In the genomic region with DNA sequence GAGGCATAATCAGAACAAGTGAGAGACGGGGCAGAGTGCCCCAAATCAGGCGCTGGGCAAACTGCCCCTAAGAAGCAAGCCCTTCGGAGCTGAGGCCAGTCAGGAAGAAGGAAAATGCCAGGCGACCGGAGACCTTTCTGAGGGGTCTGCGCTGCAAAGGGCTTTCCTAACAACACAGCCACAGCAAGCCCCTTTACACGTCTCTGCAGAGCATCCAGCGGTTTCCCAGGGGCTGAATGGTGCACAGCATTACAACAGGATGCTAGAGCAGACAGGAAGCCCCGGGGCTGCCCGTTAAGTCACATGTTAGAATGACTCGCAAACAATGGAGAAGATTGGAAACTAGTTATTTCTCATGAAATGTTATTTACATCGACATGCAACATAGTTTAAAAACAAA, we compare ENCODE assay signal across 13 mouse cellular contexts. TPM values are rescaled to one million over a fixed set of nuclear protein-coding genes. Genes with fewer than 3 reads are reported as not detected.
A peak's percentile ranks its signal among the peaks of the same experiment; 100 is the strongest.
DNase-seq lines count a peak whose midpoint lies in the region; ATAC-seq and TF ChIP-seq lines count a peak whose summit lies in the region.
"Had no signal": no experiment of that assay in that cellular context is flagged by ENCODE, and none has a peak within 500 bp of the region (broad histone marks: within the 10 kb centered on the region; RNA-seq: fewer than 3 reads in every experiment).

No protein-coding gene starts in this region.

- H3K9me3 ChIP-seq in forebrain, embryonic 10.5 days, result peaks cover 7% of the 10 kb centered on the region; the same call in 1 of the 2 replicates
- H3K9me3 ChIP-seq in forebrain, postnatal 0 days (ENCODE audit: low read length), result no peaks in the 10 kb centered on the region
- H3K9me3 ChIP-seq in embryonic facial prominence, embryonic 13.5 days, result no peaks in the 10 kb centered on the region
- H3K9me3 ChIP-seq: intestine, embryonic 15.5 days had no signal

- WGBS in forebrain, embryonic 10.5 days, result 76% methylated on average over 12 of the region's 12 CpGs
- WGBS in forebrain, postnatal 0 days, result 62% methylated on average over 12 of the region's 12 CpGs
- 54% methylated on average over 12 of the region's 12 CpGs for WGBS in embryonic facial prominence, embryonic 13.5 days

- H3K4me2 ChIP-seq in forebrain, postnatal 0 days (ENCODE audit: low read depth), result no peak overlapping the region
- H3K4me2 ChIP-seq in embryonic facial prominence, embryonic 13.5 days, result no peak overlapping the region; the same call in 1 of the 2 replicates
- H3K4me2 ChIP-seq: intestine, embryonic 15.5 days; neural tube, embryonic 12.5 days had no signal

- no peak overlapping the region for H3K4me3 ChIP-seq in forebrain, embryonic 10.5 days
- no peak overlapping the region for H3K4me3 ChIP-seq in forebrain, postnatal 0 days (ENCODE audit: low read depth, low read length)
- no peak overlapping the region for H3K4me3 ChIP-seq in embryonic facial prominence, embryonic 13.5 days
- H3K4me3 ChIP-seq: intestine, embryonic 15.5 days; neural tube, embryonic 12.5 days had no signal

- H3K27ac ChIP-seq in forebrain, embryonic 10.5 days, result peak overlapping the region; percentile 72
- no peak overlapping the region for H3K27ac ChIP-seq in forebrain, postnatal 0 days (ENCODE audit: low read depth, low read length)
- H3K27ac ChIP-seq in embryonic facial prominence, embryonic 13.5 days, result peak overlapping the region; percentile 57; the same call in 1 of the 2 replicates
- H3K27ac ChIP-seq: intestine, embryonic 15.5 days; neural tube, embryonic 12.5 days had no signal

- H3K27me3 ChIP-seq in forebrain, embryonic 10.5 days (ENCODE audit: poor library complexity, severe bottlenecking), result no peaks in the 10 kb centered on the region
- H3K27me3 ChIP-seq in forebrain, postnatal 0 days (ENCODE audit: insufficient read depth, low read length), result no peaks in the 10 kb centered on the region
- H3K27me3 ChIP-seq in embryonic facial prominence, embryonic 13.5 days, result no peaks in the 10 kb centered on the region
- H3K27me3 ChIP-seq: intestine, embryonic 15.5 days; neural tube, embryonic 12.5 days; Patski had no signal

- H3K4me1 ChIP-seq in forebrain, embryonic 10.5 days, result peaks cover 27% of the 10 kb centered on the region
- no peaks in the 10 kb centered on the region for H3K4me1 ChIP-seq in forebrain, postnatal 0 days (ENCODE audit: insufficient read depth)
- peaks cover 42% of the 10 kb centered on the region for H3K4me1 ChIP-seq in embryonic facial prominence, embryonic 13.5 days

- no peak for TF ChIP-seq CTCF in forebrain, postnatal 0 days (IDR thresholded peaks at IDR 0.05; ENCODE audit: low read depth)

- H3K9ac ChIP-seq in forebrain, postnatal 0 days, result no peak overlapping the region
- H3K9ac ChIP-seq in embryonic facial prominence, embryonic 13.5 days, result no peak overlapping the region
- H3K9ac ChIP-seq: intestine, embryonic 15.5 days; neural tube, embryonic 12.5 days had no signal

- no peak for DNase-seq in forebrain, embryonic 10.5 days (ENCODE audit: extremely low spot score, low spot score)
- no peak for DNase-seq in forebrain, postnatal 0 days
- DNase-seq in kidney, postnatal 10 days, result peak; percentile 34
- DNase-seq in kidney, adult 9 months, result no peak
- DNase-seq in right cerebral cortex, postnatal 36 days (ENCODE audit: low spot score in 2 of 2), result no peak
- DNase-seq: cerebellum, postnatal 36 days had no signal

- ATAC-seq in forebrain, postnatal 0 days, result no peak
- no peak for ATAC-seq in embryonic facial prominence, embryonic 13.5 days (ENCODE audit: insufficient number of reproducible peaks, insufficient read depth, low FRiP score, low TSS enrichment, low read depth)
- ATAC-seq in neutrophil, adult 5-6 weeks (ENCODE audit: extremely low read depth, insufficient number of reproducible peaks, low FRiP score, poor library complexity, severe bottlenecking), result 0 out of 2 replicates have a peak, but pooled peaks have one; percentile 13
- no peak for ATAC-seq in erythroblast, adult 5-6 weeks (replicated peaks; ENCODE audit: low FRiP score, poor library complexity, severe bottlenecking)
- ATAC-seq: intestine, embryonic 15.5 days; lung, postnatal 0 days; Patski had no signal

- peaks cover 15% of the 10 kb centered on the region for H3K36me3 ChIP-seq in forebrain, embryonic 10.5 days (replicated peaks)
- peaks cover 2% of the 10 kb centered on the region; the same call in 1 of the 2 replicates for H3K36me3 ChIP-seq in forebrain, postnatal 0 days (ENCODE audit: insufficient read depth)
- H3K36me3 ChIP-seq in embryonic facial prominence, embryonic 13.5 days, result peaks cover 13% of the 10 kb centered on the region
- H3K36me3 ChIP-seq: intestine, embryonic 15.5 days had no signal

RNA-seq across cellular contexts. Expression of gene Disp1, which starts 53.5 kb away (rescaled TPM):
- 9.2 and 10.3 TPM in 2 replicates for polyA plus RNA-seq in forebrain, embryonic 10.5 days (2016; fragmentation: Nextera tagmentation; extraction: Ambion mirVana)
- total RNA-seq in forebrain, postnatal 0 days (2014; rRNA removed), result 7.2 and 12.7 TPM in 2 replicates
- 5.6 and 6.3 TPM in 2 replicates for polyA plus RNA-seq in forebrain, postnatal 0 days (2015; fragmentation: Nextera tagmentation; extraction: Ambion mirVana)
- polyA plus RNA-seq in embryonic facial prominence, embryonic 13.5 days (2015; fragmentation: Nextera tagmentation; extraction: Ambion mirVana), result 17.2 and 20.4 TPM in 2 replicates
- total RNA-seq in neutrophil, adult 5-6 weeks (2017), result 9.5 and 14.1 TPM in 2 replicates
- total RNA-seq in erythroblast, adult 5-6 weeks (2015; ENCODE audit: low replicate concordance), result 1.0 and 3.8 TPM in 2 replicates
- total RNA-seq in erythroblast, adult 5-6 weeks (2017; ENCODE audit: low replicate concordance), result 0.28 and 1.4 TPM in 2 replicates
